Mouse (Mus musculus): ENCODE data around the gene Lrrn4cl. TPM values are rescaled to one million over a fixed set of nuclear protein-coding genes. Genes with fewer than 3 reads are reported as not detected.

The Lrrn4cl gene
- polyA plus RNA-seq, 1 experiment: 14.5 TPM

Other genes starting within 250 kb of the Lrrn4cl start
- gene Slc22a6, start 232.7 kb upstream of the Lrrn4cl start, polyA plus RNA-seq (2012; rRNA removed; ENCODE audit: low replicate concordance): not detected in 2 replicates
- 0.15 TPM in 1 of 2 replicates, not detected in the other for gene Chrm1, start 187.0 kb upstream of the Lrrn4cl start, polyA plus RNA-seq (2012; rRNA removed; ENCODE audit: low replicate concordance)
- gene Slc3a2, start 127.4 kb upstream of the Lrrn4cl start, polyA plus RNA-seq (2012; rRNA removed; ENCODE audit: low replicate concordance): 230 and 245 TPM in 2 replicates
- gene Wdr74, start 114.9 kb upstream of the Lrrn4cl start, polyA plus RNA-seq (2012; rRNA removed; ENCODE audit: low replicate concordance): 29.9 and 51.4 TPM in 2 replicates
- not detected in 2 replicates for gene 1700092M07Rik, start 110.0 kb upstream of the Lrrn4cl start, polyA plus RNA-seq (2012; rRNA removed; ENCODE audit: low replicate concordance)
- 89.0 and 134 TPM in 2 replicates for gene Stx5a, start 109.4 kb upstream of the Lrrn4cl start, polyA plus RNA-seq (2012; rRNA removed; ENCODE audit: low replicate concordance)
- gene Nxf1, start 93.7 kb upstream of the Lrrn4cl start, polyA plus RNA-seq (2012; rRNA removed; ENCODE audit: low replicate concordance): 93.8 and 152 TPM in 2 replicates
- 255 and 279 TPM in 2 replicates for gene Tmem223, start 79.8 kb upstream of the Lrrn4cl start, polyA plus RNA-seq (2012; rRNA removed; ENCODE audit: low replicate concordance)
- 92.4 and 101 TPM in 2 replicates for gene Tmem179b, start 76.3 kb upstream of the Lrrn4cl start, polyA plus RNA-seq (2012; rRNA removed; ENCODE audit: low replicate concordance)
- 15.5 and 19.6 TPM in 2 replicates for gene Taf6l, start 64.4 kb upstream of the Lrrn4cl start, polyA plus RNA-seq (2012; rRNA removed; ENCODE audit: low replicate concordance)
- gene Polr2g, start 52.2 kb upstream of the Lrrn4cl start, polyA plus RNA-seq (2012; rRNA removed; ENCODE audit: low replicate concordance): 72.1 and 72.3 TPM in 2 replicates
- gene Zbtb3, start 48.2 kb upstream of the Lrrn4cl start, polyA plus RNA-seq (2012; rRNA removed; ENCODE audit: low replicate concordance): 2.1 and 3.7 TPM in 2 replicates
- gene Ttc9c, start 31.4 kb upstream of the Lrrn4cl start, polyA plus RNA-seq (2012; rRNA removed; ENCODE audit: low replicate concordance): 19.7 and 28.1 TPM in 2 replicates
- 13.8 and 28.4 TPM in 2 replicates for gene Hnrnpul2, start 30.8 kb upstream of the Lrrn4cl start, polyA plus RNA-seq (2012; rRNA removed; ENCODE audit: low replicate concordance)
- gene AC129217.1, start 21.0 kb upstream of the Lrrn4cl start, polyA plus RNA-seq (2012; rRNA removed; ENCODE audit: low replicate concordance): 1.4 TPM in 1 of 2 replicates, not detected in the other
- gene Bscl2, start 13.3 kb upstream of the Lrrn4cl start, polyA plus RNA-seq (2012; rRNA removed; ENCODE audit: low replicate concordance): 401 and 771 TPM in 2 replicates
- 0.45 and 1.2 TPM in 2 replicates for gene Gng3, start 11.6 kb upstream of the Lrrn4cl start, polyA plus RNA-seq (2012; rRNA removed; ENCODE audit: low replicate concordance)
- gene Ubxn1, start 20.7 kb downstream of the Lrrn4cl start, polyA plus RNA-seq (2012; rRNA removed; ENCODE audit: low replicate concordance): 98.3 and 108 TPM in 2 replicates
- gene Uqcc3, start 30.2 kb downstream of the Lrrn4cl start, polyA plus RNA-seq (2012; rRNA removed; ENCODE audit: low replicate concordance): 37.3 and 43.9 TPM in 2 replicates
- gene Lbhd1, start 33.0 kb downstream of the Lrrn4cl start, polyA plus RNA-seq (2012; rRNA removed; ENCODE audit: low replicate concordance): 2.7 and 4.3 TPM in 2 replicates
- gene Gm49403, start 33.2 kb downstream of the Lrrn4cl start, polyA plus RNA-seq (2012; rRNA removed; ENCODE audit: low replicate concordance): not detected in 2 replicates
- gene 1810009A15Rik, start 38.1 kb downstream of the Lrrn4cl start, polyA plus RNA-seq (2012; rRNA removed; ENCODE audit: low replicate concordance): 25.8 and 26.2 TPM in 2 replicates
- 0.34 TPM in 1 of 2 replicates, not detected in the other for gene Gm49416, start 38.2 kb downstream of the Lrrn4cl start, polyA plus RNA-seq (2012; rRNA removed; ENCODE audit: low replicate concordance)
- gene Ints5, start 42.2 kb downstream of the Lrrn4cl start, polyA plus RNA-seq (2012; rRNA removed; ENCODE audit: low replicate concordance): 19.2 and 38.4 TPM in 2 replicates
- 101 and 184 TPM in 2 replicates for gene Ganab, start 47.3 kb downstream of the Lrrn4cl start, polyA plus RNA-seq (2012; rRNA removed; ENCODE audit: low replicate concordance)
- 78.6 and 99.5 TPM in 2 replicates for gene B3gat3, start 69.6 kb downstream of the Lrrn4cl start, polyA plus RNA-seq (2012; rRNA removed; ENCODE audit: low replicate concordance)
- gene Rom1, start 78.6 kb downstream of the Lrrn4cl start, polyA plus RNA-seq (2012; rRNA removed; ENCODE audit: low replicate concordance): 13.6 and 15.0 TPM in 2 replicates
- 53.7 and 84.8 TPM in 2 replicates for gene Eml3, start 78.8 kb downstream of the Lrrn4cl start, polyA plus RNA-seq (2012; rRNA removed; ENCODE audit: low replicate concordance)
- gene Mta2, start 91.1 kb downstream of the Lrrn4cl start, polyA plus RNA-seq (2012; rRNA removed; ENCODE audit: low replicate concordance): 20.1 and 44.4 TPM in 2 replicates
- 15.9 and 30.2 TPM in 2 replicates for gene Tut1, start 103.1 kb downstream of the Lrrn4cl start, polyA plus RNA-seq (2012; rRNA removed; ENCODE audit: low replicate concordance)
- gene Eef1g, start 116.3 kb downstream of the Lrrn4cl start, polyA plus RNA-seq (2012; rRNA removed; ENCODE audit: low replicate concordance): 255 and 492 TPM in 2 replicates
- gene Ahnak, start 138.5 kb downstream of the Lrrn4cl start, polyA plus RNA-seq (2012; rRNA removed; ENCODE audit: low replicate concordance): 56.5 and 94.9 TPM in 2 replicates
- gene Scgb1a1, start 237.2 kb downstream of the Lrrn4cl start, polyA plus RNA-seq (2012; rRNA removed; ENCODE audit: low replicate concordance): 0.49 and 24.9 TPM in 2 replicates

All from subcutaneous adipose tissue, adult 2 months (tissue).